Mouse (Mus musculus): ENCODE data around the gene Shc2. TPM values are rescaled to one million over a fixed set of nuclear protein-coding genes. Genes with fewer than 3 reads are reported as not detected.

The Shc2 gene
- polyA plus RNA-seq, 1 experiment from 2014 or later = 2.7 TPM

DNA sequence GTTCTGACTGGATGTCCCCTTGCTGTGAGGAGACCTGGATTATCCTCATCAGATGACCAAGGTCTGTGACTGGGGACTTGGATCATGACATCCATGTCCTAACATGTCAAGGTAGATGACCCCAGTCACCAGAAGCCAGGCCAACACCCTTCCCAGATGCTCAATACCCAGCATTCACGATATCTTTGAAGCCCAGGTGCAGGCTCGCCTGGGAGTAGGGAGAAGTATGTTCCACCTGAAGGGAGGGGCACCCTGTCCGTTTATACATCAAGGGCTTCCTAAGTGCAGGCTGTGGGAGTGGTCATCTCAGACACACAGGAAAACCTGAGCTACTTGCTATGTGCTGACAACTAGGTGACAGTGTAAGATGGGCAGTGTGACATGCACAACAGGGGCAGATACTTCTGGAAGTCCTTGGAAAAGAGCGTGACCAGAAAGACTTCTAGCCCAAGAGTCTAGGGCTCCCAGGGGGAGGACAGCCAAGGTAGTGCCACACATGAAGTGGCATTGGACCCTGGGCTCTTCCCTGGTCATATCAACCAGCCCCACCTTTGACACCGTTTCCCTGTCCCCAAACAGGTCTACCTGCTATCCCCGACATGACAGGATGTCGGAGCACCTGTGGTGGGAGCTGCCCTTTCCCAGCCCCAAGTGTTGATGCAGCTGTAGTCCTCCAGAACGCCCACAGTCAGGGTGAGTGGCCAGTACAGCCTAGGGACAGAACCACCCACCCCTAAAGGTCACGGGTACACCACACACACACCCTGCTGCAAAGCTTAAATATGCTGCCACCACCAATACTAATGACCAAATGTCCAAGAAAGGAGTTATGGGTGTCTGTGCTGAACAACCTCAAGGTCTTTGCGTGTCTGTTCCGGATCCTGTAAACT lies 43.1 kb upstream of the Shc2 start:
- peaks cover 40% of the 10 kb centered on the region for H3K4me1 ChIP-seq (replicated peaks)
- peak overlapping the region; percentile 81 for H3K4me3 ChIP-seq
- H3K27ac ChIP-seq (ENCODE audit: poor library complexity, severe bottlenecking) = peak overlapping the region; percentile 81
- H3K27me3 ChIP-seq (replicated peaks) = peaks cover 2% of the 10 kb centered on the region; the same call in 1 of the 2 replicates
- peak overlapping the region; percentile 42; the same call in 1 of the 2 replicates for H3K9ac ChIP-seq
- 31% methylated on average over 11 of the region's 11 CpGs for WGBS
- H3K36me3 ChIP-seq = peaks cover 26% of the 10 kb centered on the region
- H3K4me2 ChIP-seq = peak overlapping the region; percentile 71
- peak; percentile 17; the same call in 1 of the 2 replicates for ATAC-seq (ENCODE audit: insufficient number of reproducible peaks, low FRiP score)
- no peaks in the 10 kb centered on the region for H3K9me3 ChIP-seq (replicated peaks)

DNA sequence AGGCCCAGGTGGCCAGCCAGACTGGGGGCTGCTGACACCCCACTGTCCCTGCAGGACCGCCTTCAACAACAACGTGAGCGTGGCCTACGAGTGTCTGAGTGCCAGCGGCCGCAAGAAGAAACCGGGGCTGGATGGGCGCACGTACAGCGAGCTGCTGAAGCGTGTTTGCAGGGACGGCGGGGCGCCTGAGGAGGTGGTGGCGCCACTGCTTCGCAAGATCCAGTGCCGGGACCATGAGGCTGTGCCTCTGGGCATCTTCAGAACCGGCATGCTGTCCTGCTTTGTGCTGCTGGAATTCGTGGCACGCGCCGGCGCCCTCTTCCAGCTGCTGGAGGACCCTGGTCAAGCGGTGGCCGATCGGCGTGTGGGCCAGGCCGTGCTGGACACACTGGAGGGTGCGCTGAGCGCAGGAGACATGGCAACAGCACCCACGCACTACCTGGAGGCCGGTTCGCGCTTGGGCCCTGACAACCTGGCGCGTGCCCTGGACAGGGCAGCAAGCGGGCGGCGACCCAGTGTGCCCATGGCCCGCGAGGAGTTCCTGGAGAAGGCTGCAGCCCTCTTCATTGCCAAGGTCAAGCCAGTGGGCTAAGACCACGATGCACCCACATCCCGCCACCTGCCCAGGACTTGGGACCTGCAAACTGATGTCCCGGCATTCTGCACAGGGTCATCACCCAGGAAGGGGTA lies 37.8 kb upstream of the Shc2 start:
- no peak for ATAC-seq (ENCODE audit: insufficient number of reproducible peaks, low FRiP score)
- peaks cover 15% of the 10 kb centered on the region for H3K4me1 ChIP-seq (replicated peaks)
- 42% methylated on average over 44 of the region's 44 CpGs for WGBS

DNA sequence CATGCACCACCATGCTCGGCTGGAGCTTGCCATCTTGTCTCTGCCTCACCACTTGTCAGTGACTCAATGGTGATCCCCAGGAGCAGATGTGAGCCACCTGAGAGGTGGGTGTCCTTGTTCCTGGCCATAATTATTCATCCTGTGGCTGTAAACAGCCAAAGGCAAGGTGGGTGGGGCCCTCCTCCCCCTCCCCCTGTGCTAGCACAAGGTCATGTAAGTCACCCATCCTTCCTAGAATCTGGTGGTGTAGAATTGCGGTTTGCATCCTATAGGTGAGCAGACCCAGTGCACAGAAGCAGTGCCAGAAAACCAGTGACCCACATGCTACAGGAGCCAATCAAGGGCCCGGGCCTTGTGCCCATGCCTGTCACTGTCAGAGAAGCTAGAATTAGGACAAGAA lies 35.3 kb upstream of the Shc2 start:
- WGBS = 81% methylated on average over 3 of the region's 3 CpGs
- Histone ChIP-seq H3K27ac (ENCODE audit: poor library complexity, severe bottlenecking) (no peak overlapping the region), H3K9ac (no peak overlapping the region), H3K36me3 (peaks cover 21% of the 10 kb centered on the region), H3K4me2 (no peak overlapping the region), H3K4me3 (no peak overlapping the region), H3K27me3 (replicated peaks) (peaks cover 6% of the 10 kb centered on the region; the same call in 1 of the 2 replicates), H3K4me1 (replicated peaks) (peaks cover 21% of the 10 kb centered on the region), H3K9me3 (replicated peaks) (no peaks in the 10 kb centered on the region)
- ATAC-seq (ENCODE audit: insufficient number of reproducible peaks, low FRiP score) = no peak

More for the DNA sequence above, 37.8 kb upstream of the Shc2 start:
- peaks cover 21% of the 10 kb centered on the region for H3K36me3 ChIP-seq
- H3K27me3 ChIP-seq (replicated peaks) = peaks cover 6% of the 10 kb centered on the region; the same call in 1 of the 2 replicates
- H3K4me3 ChIP-seq = no peak overlapping the region
- H3K9me3 ChIP-seq (replicated peaks) = no peaks in the 10 kb centered on the region
- H3K9ac ChIP-seq = no peak overlapping the region
- peak overlapping the region; percentile 11 for H3K4me2 ChIP-seq
- H3K27ac ChIP-seq (ENCODE audit: poor library complexity, severe bottlenecking) = no peak overlapping the region

- no peak for ATAC-seq (ENCODE audit: insufficient number of reproducible peaks, low FRiP score)
- H3K4me2 ChIP-seq = no peak overlapping the region
- no peak overlapping the region for H3K4me3 ChIP-seq
- WGBS = 65% methylated on average over 3 of the region's 3 CpGs
- peaks cover 6% of the 10 kb centered on the region; the same call in 1 of the 2 replicates for H3K27me3 ChIP-seq (replicated peaks)
- peaks cover 21% of the 10 kb centered on the region for H3K36me3 ChIP-seq
- H3K27ac ChIP-seq (ENCODE audit: poor library complexity, severe bottlenecking) = no peak overlapping the region
- H3K9me3 ChIP-seq (replicated peaks) = no peaks in the 10 kb centered on the region
- peaks cover 21% of the 10 kb centered on the region for H3K4me1 ChIP-seq (replicated peaks)
- H3K9ac ChIP-seq = no peak overlapping the region
Observed at GRCm38 (mm10) chr10:79672088-79672455, 34.4 kb upstream of the Shc2 start.

DNA sequence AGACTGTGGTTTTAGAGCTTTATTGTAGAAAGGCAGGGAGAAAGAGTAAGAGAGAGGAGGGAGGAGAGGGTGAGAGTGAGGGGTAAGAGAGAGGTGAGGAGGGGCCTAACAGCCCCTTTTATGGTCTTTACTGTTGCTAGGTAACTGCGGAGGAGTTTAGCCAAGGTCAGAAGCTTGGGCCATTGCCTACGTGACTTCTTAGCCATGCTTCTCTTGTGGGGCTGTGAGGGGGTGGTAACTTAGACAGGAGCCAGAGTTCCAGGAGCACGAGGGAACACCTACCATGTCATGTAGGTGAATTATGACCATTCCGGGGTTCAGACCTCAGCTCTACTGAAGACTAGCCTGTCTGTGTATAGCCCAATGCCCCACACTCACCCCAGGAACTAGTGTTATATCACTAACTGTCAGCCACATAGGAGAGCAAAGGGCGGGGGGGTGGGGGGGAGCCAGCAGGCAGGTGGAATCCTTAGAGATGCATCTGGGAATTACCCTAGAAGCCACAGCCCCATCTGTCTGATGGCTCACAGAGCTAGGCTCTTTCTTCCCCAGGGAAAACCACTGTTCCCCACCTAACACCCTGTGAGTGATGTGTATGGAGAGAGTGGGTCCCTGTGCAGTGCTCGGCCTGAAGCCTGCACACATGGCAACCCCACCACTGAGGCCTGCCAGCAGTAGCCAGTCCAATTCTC lies 33.8 kb upstream of the Shc2 start:
- Histone ChIP-seq H3K9me3 (replicated peaks) (no peaks in the 10 kb centered on the region), H3K4me3 (no peak overlapping the region), H3K4me2 (no peak overlapping the region), H3K9ac (no peak overlapping the region), H3K27ac (ENCODE audit: poor library complexity, severe bottlenecking) (no peak overlapping the region), H3K36me3 (peaks cover 21% of the 10 kb centered on the region), H3K27me3 (replicated peaks) (peaks cover 7% of the 10 kb centered on the region; the same call in 1 of the 2 replicates), H3K4me1 (replicated peaks) (peaks cover 21% of the 10 kb centered on the region)
- no peak for ATAC-seq (ENCODE audit: insufficient number of reproducible peaks, low FRiP score)
- 73% methylated on average over 6 of the region's 6 CpGs for WGBS

- Histone ChIP-seq H3K4me1 (replicated peaks) (peaks cover 13% of the 10 kb centered on the region), H3K4me2 (peak overlapping the region; percentile 80), H3K27ac (ENCODE audit: poor library complexity, severe bottlenecking) (peak overlapping the region; percentile 87; the same call in 1 of the 2 replicates), H3K27me3 (replicated peaks) (peaks cover 8% of the 10 kb centered on the region), H3K36me3 (peaks cover 15% of the 10 kb centered on the region), H3K9ac (peak overlapping the region; percentile 84), H3K9me3 (replicated peaks) (no peaks in the 10 kb centered on the region), H3K4me3 (peak overlapping the region; percentile 90)
- ATAC-seq (ENCODE audit: insufficient number of reproducible peaks, low FRiP score) = peak; percentile 15; the same call in 1 of the 2 replicates
- WGBS = 35% methylated on average over 15 of the region's 15 CpGs
Observed at GRCm38 (mm10) chr10:79670071-79670888, 32.6 kb upstream of the Shc2 start.

DNA sequence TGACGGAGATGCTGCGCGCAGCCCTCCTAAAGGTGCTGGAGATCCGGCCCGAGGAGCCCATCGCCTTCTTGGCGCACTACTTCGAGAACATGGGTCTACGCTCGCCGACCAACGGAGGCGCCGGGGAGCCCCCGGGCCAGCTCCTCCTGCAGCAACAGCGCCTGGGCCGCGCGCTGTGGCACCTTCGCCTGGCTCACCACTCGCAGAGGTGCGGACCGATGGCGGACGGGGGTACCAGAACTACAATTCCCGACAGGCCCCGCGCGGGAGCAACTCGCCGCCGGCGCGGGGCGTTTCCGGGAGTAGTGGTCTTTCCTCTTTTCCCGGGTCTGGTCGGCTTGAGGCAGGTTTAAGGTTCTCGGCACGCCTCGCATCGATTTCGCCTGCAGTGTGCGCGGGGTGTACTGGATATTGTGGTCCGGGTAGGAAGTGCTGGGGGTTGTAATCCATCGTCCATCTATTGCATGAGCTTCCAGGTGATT lies 31.9 kb upstream of the Shc2 start:
- H3K9ac ChIP-seq = peak overlapping the region; percentile 84
- peak overlapping the region; percentile 90 for H3K4me3 ChIP-seq
- peak overlapping the region; percentile 87 for H3K27ac ChIP-seq (ENCODE audit: poor library complexity, severe bottlenecking)
- peak; percentile 65 for ATAC-seq (ENCODE audit: insufficient number of reproducible peaks, low FRiP score)
- peaks cover 15% of the 10 kb centered on the region for H3K36me3 ChIP-seq
- H3K9me3 ChIP-seq (replicated peaks) = no peaks in the 10 kb centered on the region
- H3K27me3 ChIP-seq (replicated peaks) = peaks cover 14% of the 10 kb centered on the region
- H3K4me2 ChIP-seq = peak overlapping the region; percentile 80
- H3K4me1 ChIP-seq (replicated peaks) = peaks cover 12% of the 10 kb centered on the region
- under 1% methylated on average over 47 of the region's 47 CpGs for WGBS

GRCm38 (mm10) chr10:79668771-79669575 lies 31.3 kb upstream of the Shc2 start, which contains the start of gene Tpgs1:
Gene Tpgs1, plus strand, starts transcription at chr10:79669369.
- peak within 1 kb of the TSS; percentile 90 for H3K4me3 ChIP-seq
- WGBS = under 1% methylated on average over 45 of the region's 45 CpGs
- H3K4me1 ChIP-seq (replicated peaks) = peaks cover 12% of the 10 kb centered on the region
- H3K9me3 ChIP-seq (replicated peaks) = no peaks in the 10 kb centered on the region
- peak within 1 kb of the TSS; percentile 84 for H3K9ac ChIP-seq
- peaks cover 13% of the 10 kb centered on the region for H3K36me3 ChIP-seq
- peak; percentile 80 for ATAC-seq (ENCODE audit: insufficient number of reproducible peaks, low FRiP score)
- H3K27ac ChIP-seq (ENCODE audit: poor library complexity, severe bottlenecking) = peak within 1 kb of the TSS; percentile 87
- H3K27me3 ChIP-seq (replicated peaks) = peaks cover 14% of the 10 kb centered on the region
- peak within 1 kb of the TSS; percentile 80 for H3K4me2 ChIP-seq

GRCm38 (mm10) chr10:79668076-79668475 lies 30.4 kb upstream of the Shc2 start:
- 80% methylated on average over 5 of the region's 5 CpGs for WGBS
- H3K4me3 ChIP-seq = no peak overlapping the region
- no peak for ATAC-seq (ENCODE audit: insufficient number of reproducible peaks, low FRiP score)
- H3K4me1 ChIP-seq (replicated peaks) = peaks cover 12% of the 10 kb centered on the region
- H3K9me3 ChIP-seq (replicated peaks) = no peaks in the 10 kb centered on the region
- no peak overlapping the region for H3K4me2 ChIP-seq
- H3K9ac ChIP-seq = no peak overlapping the region
- H3K36me3 ChIP-seq = peaks cover 5% of the 10 kb centered on the region; the same call in 1 of the 2 replicates
- peaks cover 14% of the 10 kb centered on the region for H3K27me3 ChIP-seq (replicated peaks)
- H3K27ac ChIP-seq (ENCODE audit: poor library complexity, severe bottlenecking) = no peak overlapping the region

Measured in heart, embryonic 12.5 days (tissue).